Mouse (Mus musculus): ENCODE measurements at regions not wholly inside any gene's neighbourhood (a gene's known extent, or its start where the extent isn't known, plus 50 kb on each side); places are given as distances from the start of the nearest gene placed in this dataset.

- peak; percentile 59 to 62 for DNase-seq (ENCODE audit: low spot score in 2 of 2)
Measured at GRCm38 (mm10) chr2:138824873-138825272, 568.5 kb downstream of the Btbd3 start.

GRCm38 (mm10) chr2:138827813-138828570 lies 571.6 kb downstream of the Btbd3 start:
- DNase-seq (ENCODE audit: low spot score in 2 of 2): no peak

- no peak for DNase-seq (ENCODE audit: low spot score in 2 of 2)
Measured at GRCm38 (mm10) chr2:138838846-138839245, 582.5 kb downstream of the Btbd3 start.

GRCm38 (mm10) chr2:138859121-138859520 lies 602.8 kb downstream of the Btbd3 start:
- DNase-seq (ENCODE audit: low spot score in 2 of 2): peak; percentile 25 to 35

GRCm38 (mm10) chr2:138896563-138896962 lies 597.1 kb upstream of the Sptlc3 start:
- no peak for DNase-seq (ENCODE audit: low spot score in 2 of 2)

GRCm38 (mm10) chr2:138897101-138897500 lies 596.6 kb upstream of the Sptlc3 start:
- peak in 1 of 2 experiments; percentile 21 for DNase-seq (ENCODE audit: low spot score in 2 of 2)

- no peak for DNase-seq (ENCODE audit: low spot score in 2 of 2)
Measured at GRCm38 (mm10) chr2:138937165-138937564, 556.5 kb upstream of the Sptlc3 start.

GRCm38 (mm10) chr2:138939367-138939766 lies 554.3 kb upstream of the Sptlc3 start:
- DNase-seq (ENCODE audit: low spot score in 2 of 2): no peak

GRCm38 (mm10) chr2:138966110-138966790 lies 527.5 kb upstream of the Sptlc3 start:
- no peak for DNase-seq (ENCODE audit: low spot score in 2 of 2)

- no peak for DNase-seq (ENCODE audit: low spot score in 2 of 2)
Measured at GRCm38 (mm10) chr2:138974548-138974947, 519.2 kb upstream of the Sptlc3 start.

- DNase-seq (ENCODE audit: low spot score in 2 of 2): no peak
Measured at GRCm38 (mm10) chr2:138990031-138990430, 503.7 kb upstream of the Sptlc3 start.

GRCm38 (mm10) chr2:139032105-139032812 lies 461.5 kb upstream of the Sptlc3 start:
- DNase-seq (ENCODE audit: low spot score in 2 of 2): no peak

GRCm38 (mm10) chr2:139034800-139035199 lies 458.9 kb upstream of the Sptlc3 start:
- no peak for DNase-seq (ENCODE audit: low spot score in 2 of 2)

- no peak for DNase-seq (ENCODE audit: low spot score in 2 of 2)
Measured at GRCm38 (mm10) chr2:139041671-139042273, 451.9 kb upstream of the Sptlc3 start.

GRCm38 (mm10) chr2:139044684-139045083 lies 449.0 kb upstream of the Sptlc3 start:
- no peak for DNase-seq (ENCODE audit: low spot score in 2 of 2)

GRCm38 (mm10) chr2:139055249-139055648 lies 438.5 kb upstream of the Sptlc3 start:
- DNase-seq (ENCODE audit: low spot score in 2 of 2): no peak

GRCm38 (mm10) chr2:139069276-139069961 lies 424.3 kb upstream of the Sptlc3 start:
- DNase-seq (ENCODE audit: low spot score in 2 of 2): peak; percentile 24 to 35

- DNase-seq (ENCODE audit: low spot score in 2 of 2): no peak
Measured at GRCm38 (mm10) chr2:139071690-139072089, 422.0 kb upstream of the Sptlc3 start.

GRCm38 (mm10) chr2:139093487-139094066 lies 400.1 kb upstream of the Sptlc3 start:
- no peak for DNase-seq (ENCODE audit: low spot score in 2 of 2)

- DNase-seq (ENCODE audit: low spot score in 2 of 2): no peak
Measured at GRCm38 (mm10) chr2:139111669-139112068, 382.0 kb upstream of the Sptlc3 start.

GRCm38 (mm10) chr2:139114523-139114922 lies 379.2 kb upstream of the Sptlc3 start:
- DNase-seq (ENCODE audit: low spot score in 2 of 2): no peak

Measured in right cerebral cortex, postnatal 10 days (tissue).